Mouse (Mus musculus): ENCODE results near the gene Nr4a2.
A peak's percentile ranks its signal among the peaks of the same experiment; 100 is the strongest.

DNA sequence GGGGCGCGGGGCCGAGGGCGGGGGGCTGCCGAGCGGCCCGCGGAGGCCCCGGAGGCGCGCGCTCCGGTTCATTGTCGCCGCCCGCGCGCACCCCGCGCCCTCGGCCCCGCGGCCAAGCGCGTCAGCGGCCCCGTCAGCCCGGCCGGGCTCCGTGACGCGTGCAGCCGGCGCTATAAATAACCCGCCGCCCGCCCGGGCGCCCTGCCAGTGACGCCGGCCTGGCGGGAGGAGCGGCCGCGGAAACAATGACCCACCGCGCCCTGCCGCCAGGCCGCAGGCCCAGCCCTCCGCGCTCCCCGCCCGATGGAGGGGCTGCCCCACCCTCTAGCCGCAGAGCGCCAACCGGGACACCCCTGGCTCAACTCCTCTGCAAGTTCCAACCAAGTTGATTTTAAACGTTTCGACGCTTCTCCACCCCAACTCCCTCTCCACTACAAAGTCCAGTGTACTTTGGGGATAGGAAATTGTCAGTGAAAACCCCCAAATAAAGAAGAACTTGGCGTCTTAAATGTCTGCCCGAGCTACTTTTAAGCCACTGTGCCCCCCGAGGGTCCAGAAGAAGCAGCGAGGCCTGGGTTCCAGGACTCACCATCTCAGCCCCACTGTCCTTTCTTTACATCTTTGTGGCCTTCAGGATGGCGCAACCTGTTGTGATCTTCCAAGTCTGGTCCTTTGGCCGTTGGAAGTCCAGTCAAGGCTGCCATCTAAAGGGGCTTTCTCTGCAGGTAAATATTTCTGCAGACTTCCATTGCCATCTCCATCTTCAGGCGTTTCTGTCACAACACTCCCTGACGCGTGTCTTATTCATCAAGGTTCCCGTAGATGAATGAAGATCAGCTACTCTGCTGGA, at the start of gene Nr4a2:
- TF ChIP-seq EP300 (IDR thresholded peaks at IDR 0.05; ENCODE audit: low read depth in 1 of 2, low read length in 2 of 2), result no peak
- no peak for TF ChIP-seq CTCF (IDR thresholded peaks at IDR 0.05 in 2 of 3, conservative IDR thresholded peaks at IDR 0.05 in 1 of 3; ENCODE audit: control insufficient read depth in 1 of 3, insufficient read depth in 1 of 3, low read depth in 2 of 3, low read length in 3 of 3, poor library complexity in 1 of 3, severe bottlenecking in 1 of 3)
- TF ChIP-seq POLR2AphosphoS2 (IDR thresholded peaks at IDR 0.05; ENCODE audit: low read length), result no peak; the same call in 1 of the 2 replicates
- TF ChIP-seq POLR2A (IDR thresholded peaks at IDR 0.05; ENCODE audit: control insufficient read depth in 1 of 2, insufficient read depth in 1 of 2, low read depth in 1 of 2, low read length in 2 of 2, poor library complexity in 1 of 2), result peak; percentile 30 to 44; a peak in 1 of 4 replicates
- TF ChIP-seq POLR2AphosphoS5 (IDR thresholded peaks at IDR 0.05; ENCODE audit: borderline replicate concordance, low read depth, low read length), result no peak
- TF ChIP-seq GABPA (IDR thresholded peaks at IDR 0.05; ENCODE audit: low read depth, low read length), result no peak
- TF ChIP-seq ZMIZ1 (IDR thresholded peaks at IDR 0.05; ENCODE audit: low read depth, low read length), result peak; percentile 39; the same call in 1 of the 2 replicates
- TF ChIP-seq MAX (IDR thresholded peaks at IDR 0.05; ENCODE audit: low read length), result no peak
- TF ChIP-seq RAD21 (IDR thresholded peaks at IDR 0.05; ENCODE audit: low read depth, low read length), result no peak
- peak; percentile 49; the same call in 1 of the 2 replicates for TF ChIP-seq SIN3A (IDR thresholded peaks at IDR 0.05; ENCODE audit: low read length)
- no peak for TF ChIP-seq CHD1 (IDR thresholded peaks at IDR 0.05; ENCODE audit: low read depth, low read length)
- peak; percentile 87; the same call in 1 of the 2 replicates for TF ChIP-seq MEF2A (IDR thresholded peaks at IDR 0.05; ENCODE audit: extremely low read depth, insufficient replicate concordance, low read depth, low read length, poor library complexity, severe bottlenecking)
- no peak for TF ChIP-seq USF1 (IDR thresholded peaks at IDR 0.05; ENCODE audit: low read depth, low read length)
- TF ChIP-seq MYB (IDR thresholded peaks at IDR 0.05; ENCODE audit: low read depth, low read length), result no peak
